Mouse (Mus musculus) adipose tissue, adult 10 weeks (tissue): Measurements from ENCODE around the gene Prss47. TPM values are rescaled to one million over a fixed set of nuclear protein-coding genes. Genes with fewer than 3 reads are reported as not detected.

ENCODE experiments used
- polyA plus RNA-seq: library from polyadenylated mRNA; stranded (reverse); fragments of 350-450 nt; fragmentation: Illumina TruSeq; extraction: RNeasy Lipid Tissue Mini Kit (QIAGEN cat#74804); gene quantifications from one replicate; pipeline ENCODE4 v1.2.3, GENCODE M21; 2014; ENCODE audit warnings: low read depth, low replicate concordance

The Prss47 gene
- not detected for polyA plus RNA-seq

GRCm38 (mm10) chr13:65052660-65053059, at the start of gene Prss47:
TSS of gene Prss47 (minus strand) at chr13:65052760.

GRCm38 (mm10) chr13:65032758-65033157, 19.8 kb downstream of the Prss47 start, which contains the start of gene Spata31d1c:
TSS of gene Spata31d1c (plus strand) at chr13:65033058.

Other genes starting within 250 kb of the Prss47 start
- gene Cntnap3, start 148.8 kb downstream of the Prss47 start, polyA plus RNA-seq = 0.96 TPM
- 2.7 TPM for gene Spata31, start 135.4 kb downstream of the Prss47 start, polyA plus RNA-seq
- gene Spata31d1c, start 19.7 kb downstream of the Prss47 start, polyA plus RNA-seq = 0.31 TPM
- gene Mfsd14b, start 60.2 kb upstream of the Prss47 start, polyA plus RNA-seq = 36.1 TPM
- gene Olfr465-ps1, start 85.3 kb upstream of the Prss47 start, polyA plus RNA-seq = not detected
- gene Olfr466, start 97.5 kb upstream of the Prss47 start, polyA plus RNA-seq = not detected
- gene Nlrp4f, start 153.2 kb upstream of the Prss47 start, polyA plus RNA-seq = not detected
- not detected for gene Gm10775, start 206.8 kb upstream of the Prss47 start, polyA plus RNA-seq
- 17.2 TPM for gene Zfp369, start 226.1 kb upstream of the Prss47 start, polyA plus RNA-seq